Mouse (Mus musculus): Measurements from ENCODE around the gene Ccdc121.
A peak's percentile ranks its signal among the peaks of the same experiment; 100 is the strongest.

- TF ChIP-seq RCOR1 (conservative IDR thresholded peaks at IDR 0.05; ENCODE audit: low read depth, low read length) (no peak), CTCF (conservative IDR thresholded peaks at IDR 0.05 in 1 of 2, IDR thresholded peaks at IDR 0.05 in 1 of 2; ENCODE audit: low read depth in 2 of 2, low read length in 2 of 2) (peak; percentile 32 to 59; a peak in 3 of 4 replicates), SIN3A (IDR thresholded peaks at IDR 0.05; ENCODE audit: low read length) (no peak), EP300 (IDR thresholded peaks at IDR 0.05; ENCODE audit: low read length) (no peak)
Observed at GRCm38 (mm10) chr1:181519137-181519536, 7.9 kb upstream of the Ccdc121 start.

Measured in CH12.LX (cell line).